Mouse (Mus musculus): Measurements from ENCODE around the gene Liph.

DNA sequence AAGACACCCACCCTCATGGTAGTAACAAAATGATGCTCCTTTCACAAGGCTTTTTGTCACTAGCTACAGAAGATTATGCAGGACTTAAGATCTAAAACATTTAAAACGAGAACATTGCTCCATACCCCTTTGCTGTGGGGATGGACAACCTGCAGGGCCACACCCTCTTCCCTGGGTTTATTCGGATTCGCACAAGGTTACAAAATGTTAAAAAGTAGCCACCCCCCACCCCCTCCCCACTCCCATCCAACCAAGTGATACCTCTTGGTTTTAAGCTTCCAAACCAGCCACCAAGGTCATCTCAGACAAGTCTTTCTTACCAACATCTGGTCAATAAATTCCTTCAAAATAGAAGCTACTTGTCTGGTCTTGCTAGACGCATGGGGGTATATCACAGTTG is 11.9 kb downstream of the Liph start:
- TF ChIP-seq EP300 (IDR thresholded peaks at IDR 0.05; ENCODE audit: low read length): no peak
- TF ChIP-seq CTCF (conservative IDR thresholded peaks at IDR 0.05 in 1 of 2, IDR thresholded peaks at IDR 0.05 in 1 of 2; ENCODE audit: low read depth in 2 of 2, low read length in 2 of 2): no peak
- no peak for TF ChIP-seq ZNF384 (IDR thresholded peaks at IDR 0.05; ENCODE audit: low read depth, low read length)
